Mouse (Mus musculus) ES-Bruce4 (cell line): ENCODE results near the gene Adcy5.

Source experiments
- CTCF ChIP-seq: IDR thresholded peaks from one replicate; pipeline ENCODE4 v1.8.1; 2011; ENCODE audit warnings: low read depth, low read length
- POLR2A ChIP-seq: IDR thresholded peaks from one replicate; pipeline ENCODE4 v1.8.1; 2011; ENCODE audit warnings: low read length; ENCODE audit not compliant: insufficient read depth

DNA sequence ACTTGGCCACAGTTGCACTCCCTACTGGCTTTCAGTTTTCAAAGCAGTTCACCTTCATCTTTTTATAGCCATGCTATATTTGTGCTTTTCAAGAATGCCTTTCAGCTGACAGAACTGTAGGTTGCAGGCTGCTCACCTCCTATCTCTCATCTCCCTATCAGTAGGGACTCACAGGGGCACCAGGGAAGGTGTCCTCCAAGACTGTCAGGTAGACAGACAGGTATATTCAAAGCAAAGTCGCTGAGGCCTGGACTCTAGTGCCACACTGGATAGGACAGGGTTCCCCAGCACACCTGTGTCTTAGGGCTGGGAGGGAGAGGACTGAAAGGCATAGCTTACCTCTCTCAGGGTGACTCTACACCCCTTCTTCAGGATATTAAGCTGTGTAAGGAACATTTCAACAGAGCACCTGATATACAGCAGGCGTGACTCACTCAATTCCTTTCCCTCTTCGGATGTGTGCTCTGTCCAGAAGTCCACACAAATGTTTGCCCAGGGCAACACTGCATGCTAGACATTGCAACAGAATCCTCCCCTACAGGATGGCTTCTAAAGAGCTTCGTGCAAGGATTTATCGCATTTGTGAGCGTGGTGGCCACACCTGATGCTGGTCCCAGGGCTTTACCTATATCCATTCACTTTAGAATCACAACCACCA, 153.9 kb downstream of the Adcy5 start:
- TF ChIP-seq CTCF (no peak), POLR2A (no peak)
